Mouse (Mus musculus): ENCODE measurements at regions not wholly inside any gene's neighbourhood (a gene's known extent, or its start where the extent isn't known, plus 50 kb on each side); places are given as distances from the start of the nearest gene placed in this dataset.
A peak's percentile ranks its signal among the peaks of the same experiment; 100 is the strongest.

GRCm38 (mm10) chr5:118815783-118816182, 255.3 kb downstream of the Med13l start:
- Histone ChIP-seq H3K4me1 (no peaks in the 10 kb centered on the region), H3K36me3 (no peaks in the 10 kb centered on the region), H3K4me2 (no peak overlapping the region), H3K27ac (no peak overlapping the region), H3K9me3 (replicated peaks) (no peaks in the 10 kb centered on the region), H3K27me3 (peaks cover 4% of the 10 kb centered on the region; the same call in 1 of the 2 replicates), H3K9ac (no peak overlapping the region), H3K4me3 (replicated peaks) (no peak overlapping the region)
- ATAC-seq (replicated peaks; ENCODE audit: low FRiP score): no peak
- WGBS: 78% methylated on average over 5 of the region's 5 CpGs

DNA sequence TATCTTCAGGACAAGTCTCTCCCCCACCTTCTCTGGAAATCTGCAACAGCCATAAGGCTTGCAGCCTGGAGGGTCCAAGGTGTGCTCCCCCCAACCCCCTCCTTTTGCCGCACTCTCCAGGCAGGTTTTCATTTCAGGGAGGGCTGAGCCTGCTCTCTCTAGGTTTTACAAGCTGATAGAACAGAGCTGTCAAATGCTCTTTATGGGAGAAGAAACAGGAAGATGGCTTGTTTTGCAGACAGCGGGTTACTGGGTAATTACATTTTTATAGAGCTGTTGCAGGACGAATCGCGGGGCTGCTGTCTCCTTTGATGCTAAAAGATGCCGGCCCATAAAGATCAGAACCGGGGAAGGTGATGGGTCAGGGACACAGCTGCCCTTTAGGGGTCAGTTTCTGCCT, 257.8 kb downstream of the Med13l start:
- Histone ChIP-seq H3K9me3 (replicated peaks) (0 out of 2 replicates have a peak, but pooled peaks cover 3% of the 10 kb centered on the region), H3K27me3 (peaks cover 4% of the 10 kb centered on the region; the same call in 1 of the 2 replicates), H3K4me2 (no peak overlapping the region), H3K9ac (no peak overlapping the region), H3K4me3 (replicated peaks) (no peak overlapping the region), H3K27ac (no peak overlapping the region), H3K4me1 (no peaks in the 10 kb centered on the region), H3K36me3 (no peaks in the 10 kb centered on the region)
- WGBS: 15% methylated on average over 7 of the region's 7 CpGs
- ATAC-seq (replicated peaks; ENCODE audit: low FRiP score): no peak

DNA sequence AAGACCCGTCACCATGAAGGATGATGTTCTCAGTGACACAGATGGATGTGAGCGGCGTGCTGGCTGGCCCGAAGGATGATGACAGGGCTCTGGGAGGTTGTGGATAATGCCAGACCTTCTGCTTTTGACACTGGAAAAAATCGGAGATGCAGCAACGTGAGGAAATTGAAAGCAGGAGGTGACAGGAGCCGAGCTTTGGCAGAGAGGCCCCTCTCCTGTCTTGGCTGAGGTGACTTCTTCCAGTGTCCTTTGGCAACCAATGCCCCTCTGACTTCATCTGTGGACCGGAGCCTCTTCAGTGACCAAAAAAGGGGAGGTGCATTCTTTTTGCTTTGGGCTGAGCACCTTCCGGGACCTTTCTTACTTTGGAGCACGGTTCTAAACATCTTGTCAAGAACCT, 264.3 kb downstream of the Med13l start:
- H3K4me2 ChIP-seq: no peak overlapping the region
- 81% methylated on average over 10 of the region's 10 CpGs for WGBS
- H3K4me1 ChIP-seq: peaks cover 5% of the 10 kb centered on the region
- H3K9me3 ChIP-seq (replicated peaks): 0 out of 2 replicates have a peak, but pooled peaks cover 3% of the 10 kb centered on the region
- H3K27me3 ChIP-seq: peaks cover 5% of the 10 kb centered on the region; the same call in 1 of the 2 replicates
- H3K4me3 ChIP-seq (replicated peaks): no peak overlapping the region
- no peak for ATAC-seq (replicated peaks; ENCODE audit: low FRiP score)
- no peaks in the 10 kb centered on the region for H3K36me3 ChIP-seq
- H3K9ac ChIP-seq: no peak overlapping the region
- no peak overlapping the region for H3K27ac ChIP-seq

GRCm38 (mm10) chr5:118829031-118829698, 268.7 kb downstream of the Med13l start:
- peak; percentile 54; the same call in 1 of the 2 replicates for ATAC-seq (replicated peaks; ENCODE audit: low FRiP score)
- 18% methylated on average over 14 of the region's 14 CpGs for WGBS
- Histone ChIP-seq H3K4me1 (peaks cover 9% of the 10 kb centered on the region), H3K9ac (no peak overlapping the region), H3K36me3 (no peaks in the 10 kb centered on the region), H3K27ac (no peak overlapping the region), H3K27me3 (peaks cover 5% of the 10 kb centered on the region; the same call in 1 of the 2 replicates), H3K9me3 (replicated peaks) (no peaks in the 10 kb centered on the region), H3K4me3 (replicated peaks) (no peak overlapping the region), H3K4me2 (no peak overlapping the region)

DNA sequence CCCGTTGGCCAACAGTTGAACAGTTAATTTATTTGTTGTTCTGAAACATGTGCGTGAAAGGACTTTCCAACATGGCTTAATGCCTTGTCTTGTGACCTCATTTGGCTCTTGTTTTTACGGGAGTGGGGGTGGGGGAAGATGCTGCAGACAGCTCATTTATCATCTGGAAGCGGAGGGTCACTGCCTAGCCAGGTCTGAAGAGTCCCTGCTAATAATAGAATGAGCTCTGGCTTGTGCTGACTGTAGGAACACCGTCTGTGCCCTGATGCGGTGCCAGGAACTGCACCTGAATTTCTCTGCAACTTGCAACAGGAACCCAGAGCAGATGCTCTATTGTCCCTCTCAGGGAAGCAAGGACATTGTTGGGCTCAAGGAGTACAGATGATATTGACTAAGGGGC, 272.2 kb downstream of the Med13l start:
- Histone ChIP-seq H3K4me1 (peaks cover 9% of the 10 kb centered on the region), H3K27ac (no peak overlapping the region), H3K4me2 (no peak overlapping the region), H3K27me3 (peaks cover 4% of the 10 kb centered on the region; the same call in 1 of the 2 replicates), H3K9ac (no peak overlapping the region), H3K4me3 (replicated peaks) (no peak overlapping the region), H3K9me3 (replicated peaks) (no peaks in the 10 kb centered on the region), H3K36me3 (no peaks in the 10 kb centered on the region)
- 16% methylated on average over 6 of the region's 6 CpGs for WGBS
- ATAC-seq (replicated peaks; ENCODE audit: low FRiP score): no peak

- H3K36me3 ChIP-seq: no peaks in the 10 kb centered on the region
- H3K9ac ChIP-seq: no peak overlapping the region
- H3K4me2 ChIP-seq: no peak overlapping the region
- no peak for ATAC-seq (replicated peaks; ENCODE audit: low FRiP score)
- no peak overlapping the region for H3K4me3 ChIP-seq (replicated peaks)
- no peak overlapping the region for H3K27ac ChIP-seq
- peaks cover 8% of the 10 kb centered on the region for H3K4me1 ChIP-seq
- WGBS: 92% methylated on average over 5 of the region's 5 CpGs
- no peaks in the 10 kb centered on the region for H3K27me3 ChIP-seq
- no peaks in the 10 kb centered on the region for H3K9me3 ChIP-seq (replicated peaks)
Measured at GRCm38 (mm10) chr5:118834129-118834528, 273.6 kb downstream of the Med13l start.

DNA sequence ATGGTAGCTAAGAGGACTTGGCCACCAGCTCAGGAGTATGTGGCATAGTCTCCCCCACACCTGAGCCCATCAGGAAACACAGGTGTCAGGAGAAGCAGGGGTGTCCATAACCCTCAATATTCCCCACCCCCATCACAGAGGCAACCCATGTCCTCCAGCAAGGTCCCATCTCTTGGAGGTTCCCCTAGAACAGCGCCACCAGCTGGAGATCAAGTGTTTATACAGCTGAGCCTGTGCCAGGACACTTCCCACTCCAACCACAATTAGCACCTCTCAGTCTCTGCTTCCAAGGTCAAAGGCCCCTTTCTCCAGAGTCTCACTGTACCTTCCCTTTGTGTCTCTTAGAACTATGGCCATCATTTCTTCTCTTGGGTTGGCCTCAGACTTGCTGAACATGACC, 276.5 kb downstream of the Med13l start:
- H3K4me1 ChIP-seq: peaks cover 12% of the 10 kb centered on the region; the same call in 1 of the 2 replicates
- H3K4me2 ChIP-seq: no peak overlapping the region
- H3K4me3 ChIP-seq (replicated peaks): no peak overlapping the region
- no peak overlapping the region for H3K9ac ChIP-seq
- 32% methylated on average over 1 of the region's 1 CpGs for WGBS
- no peak for ATAC-seq (replicated peaks; ENCODE audit: low FRiP score)
- H3K27ac ChIP-seq: no peak overlapping the region
- no peaks in the 10 kb centered on the region for H3K9me3 ChIP-seq (replicated peaks)
- H3K36me3 ChIP-seq: no peaks in the 10 kb centered on the region
- no peaks in the 10 kb centered on the region for H3K27me3 ChIP-seq

GRCm38 (mm10) chr5:118838421-118838820, 277.9 kb downstream of the Med13l start:
- Histone ChIP-seq H3K4me3 (replicated peaks) (no peak overlapping the region), H3K4me2 (no peak overlapping the region), H3K27me3 (0 out of 2 replicates have a peak, but pooled peaks cover 3% of the 10 kb centered on the region), H3K9me3 (replicated peaks) (no peaks in the 10 kb centered on the region), H3K4me1 (peaks cover 10% of the 10 kb centered on the region; the same call in 1 of the 2 replicates), H3K27ac (no peak overlapping the region), H3K36me3 (no peaks in the 10 kb centered on the region), H3K9ac (no peak overlapping the region)
- WGBS: 74% methylated on average over 7 of the region's 7 CpGs
- ATAC-seq (replicated peaks; ENCODE audit: low FRiP score): no peak

GRCm38 (mm10) chr5:118839916-118840315, 279.4 kb downstream of the Med13l start:
- WGBS: 54% methylated on average over 5 of the region's 5 CpGs
- Histone ChIP-seq H3K9ac (no peak overlapping the region), H3K4me1 (peaks cover 10% of the 10 kb centered on the region; the same call in 1 of the 2 replicates), H3K9me3 (replicated peaks) (no peaks in the 10 kb centered on the region), H3K4me2 (no peak overlapping the region), H3K27me3 (0 out of 2 replicates have a peak, but pooled peaks cover 3% of the 10 kb centered on the region), H3K27ac (no peak overlapping the region), H3K4me3 (replicated peaks) (no peak overlapping the region), H3K36me3 (no peaks in the 10 kb centered on the region)
- no peak for ATAC-seq (replicated peaks; ENCODE audit: low FRiP score)

- H3K4me2 ChIP-seq: no peak overlapping the region
- no peak overlapping the region for H3K27ac ChIP-seq
- no peak for ATAC-seq (replicated peaks; ENCODE audit: low FRiP score)
- no peaks in the 10 kb centered on the region for H3K36me3 ChIP-seq
- peaks cover 10% of the 10 kb centered on the region; the same call in 1 of the 2 replicates for H3K4me1 ChIP-seq
- H3K27me3 ChIP-seq: 0 out of 2 replicates have a peak, but pooled peaks cover 3% of the 10 kb centered on the region
- H3K9ac ChIP-seq: no peak overlapping the region
- WGBS: 57% methylated on average over 21 of the region's 21 CpGs
- H3K9me3 ChIP-seq (replicated peaks): no peaks in the 10 kb centered on the region
- no peak overlapping the region for H3K4me3 ChIP-seq (replicated peaks)
Measured at GRCm38 (mm10) chr5:118841210-118842016, 280.9 kb downstream of the Med13l start.

GRCm38 (mm10) chr5:118842017-118842396, 281.5 kb downstream of the Med13l start:
- WGBS: 53% methylated on average over 10 of the region's 10 CpGs
- Histone ChIP-seq H3K27ac (no peak overlapping the region), H3K4me2 (no peak overlapping the region), H3K4me1 (peaks cover 10% of the 10 kb centered on the region; the same call in 1 of the 2 replicates), H3K9me3 (replicated peaks) (no peaks in the 10 kb centered on the region), H3K9ac (no peak overlapping the region), H3K27me3 (0 out of 2 replicates have a peak, but pooled peaks cover 3% of the 10 kb centered on the region), H3K36me3 (no peaks in the 10 kb centered on the region), H3K4me3 (replicated peaks) (no peak overlapping the region)
- no peak for ATAC-seq (replicated peaks; ENCODE audit: low FRiP score)

- Histone ChIP-seq H3K27me3 (peaks cover 6% of the 10 kb centered on the region; the same call in 1 of the 2 replicates), H3K9ac (no peak overlapping the region), H3K36me3 (no peaks in the 10 kb centered on the region), H3K27ac (no peak overlapping the region), H3K4me2 (no peak overlapping the region), H3K9me3 (replicated peaks) (no peaks in the 10 kb centered on the region), H3K4me3 (replicated peaks) (no peak overlapping the region), H3K4me1 (0 out of 2 replicates have a peak, but pooled peaks cover 9% of the 10 kb centered on the region)
- ATAC-seq (replicated peaks; ENCODE audit: low FRiP score): no peak
- WGBS: 52% methylated on average over 12 of the region's 12 CpGs
Measured at GRCm38 (mm10) chr5:118857001-118857400, 296.5 kb downstream of the Med13l start.
